Mouse (Mus musculus): Measurements from ENCODE around the gene Ltbp4. TPM values are rescaled to one million over a fixed set of nuclear protein-coding genes. Genes with fewer than 3 reads are reported as not detected.

Ltbp4 gene
- total RNA-seq, 1 experiment: 65.8 TPM

GRCm38 (mm10) chr7:27359706-27360358, 22.3 kb upstream of the Ltbp4 start:
- DNase-seq (ENCODE audit: low read depth, low spot score): no peak
- peak overlapping the region; percentile 35; the same call in 1 of the 2 replicates for H3K9ac ChIP-seq (ENCODE audit: insufficient read depth, low read depth, low read length, poor library complexity, severe bottlenecking)
- no peaks in the 10 kb centered on the region for H3K36me3 ChIP-seq (ENCODE audit: control insufficient read depth, insufficient read depth, low read length, poor library complexity, severe bottlenecking)
- in situ Hi-C loops (cut with MboI; ENCODE audit: low sequenced_read_pairs in 2 of 2, unreplicated experiment in 2 of 2): no loop called here
- peaks cover 7 to 8% of the 10 kb centered on the region in 2 experiments for H3K4me1 ChIP-seq (ENCODE audit: control insufficient read depth in 2 of 2, insufficient read depth in 2 of 2, low read length in 2 of 2, poor library complexity in 1 of 2)
- H3K4me3 ChIP-seq (ENCODE audit: insufficient read depth in 1 of 2, low read depth in 1 of 2, low read length in 2 of 2, poor library complexity in 1 of 2, severe bottlenecking in 1 of 2): peak overlapping the region in 1 of 2 experiments; percentile 31; a peak in 2 of 4 replicates
- TF ChIP-seq MAFK (IDR thresholded peaks at IDR 0.05; ENCODE audit: insufficient read depth, low read depth, low read length): peak; percentile 89
- no peak for TF ChIP-seq CHD2 (IDR thresholded peaks at IDR 0.05; ENCODE audit: low read depth, low read length)
- H3K27ac ChIP-seq (ENCODE audit: insufficient read depth, low read depth, low read length, poor library complexity, severe bottlenecking): peak overlapping the region; percentile 89
- no peaks in the 10 kb centered on the region for H3K9me3 ChIP-seq (ENCODE audit: control insufficient read depth, insufficient read depth, low read depth, low read length)

GRCm38 (mm10) chr7:27359162-27359561, 21.7 kb upstream of the Ltbp4 start:
- H3K4me1 ChIP-seq (ENCODE audit: control insufficient read depth in 2 of 2, insufficient read depth in 2 of 2, low read length in 2 of 2, poor library complexity in 1 of 2): peaks cover 4 to 8% of the 10 kb centered on the region in 2 experiments; a peak in 3 of 4 replicates
- H3K9me3 ChIP-seq (ENCODE audit: control insufficient read depth, insufficient read depth, low read depth, low read length): no peaks in the 10 kb centered on the region
- TF ChIP-seq HCFC1 (IDR thresholded peaks at IDR 0.05; ENCODE audit: borderline replicate concordance, insufficient read depth, low read length) (no peak), MAFK (IDR thresholded peaks at IDR 0.05; ENCODE audit: insufficient read depth, low read depth, low read length) (no peak), ZNF384 (IDR thresholded peaks at IDR 0.05; ENCODE audit: low read depth, low read length) (no peak), ZC3H11A (IDR thresholded peaks at IDR 0.05; ENCODE audit: borderline replicate concordance, low read depth, low read length) (no peak), CHD2 (IDR thresholded peaks at IDR 0.05; ENCODE audit: low read depth, low read length) (no peak)
- in situ Hi-C loops (cut with MboI; ENCODE audit: low sequenced_read_pairs in 2 of 2, unreplicated experiment in 2 of 2): no loop called here
- no peak for DNase-seq (ENCODE audit: low read depth, low spot score)
- peak overlapping the region; percentile 89 for H3K27ac ChIP-seq (ENCODE audit: insufficient read depth, low read depth, low read length, poor library complexity, severe bottlenecking)
- H3K36me3 ChIP-seq (ENCODE audit: control insufficient read depth, insufficient read depth, low read length, poor library complexity, severe bottlenecking): no peaks in the 10 kb centered on the region
- peak overlapping the region; percentile 13; the same call in 1 of the 2 replicates for H3K9ac ChIP-seq (ENCODE audit: insufficient read depth, low read depth, low read length, poor library complexity, severe bottlenecking)
- H3K4me3 ChIP-seq (ENCODE audit: insufficient read depth in 1 of 2, low read depth in 1 of 2, low read length in 2 of 2, poor library complexity in 1 of 2, severe bottlenecking in 1 of 2): peak overlapping the region in 1 of 2 experiments; percentile 31; a peak in 1 of 4 replicates

GRCm38 (mm10) chr7:27357595-27357978, 20.1 kb upstream of the Ltbp4 start:
- H3K4me3 ChIP-seq (ENCODE audit: insufficient read depth in 1 of 2, low read depth in 1 of 2, low read length in 2 of 2, poor library complexity in 1 of 2, severe bottlenecking in 1 of 2): peak overlapping the region; percentile 68 to 89; a peak in 3 of 4 replicates
- in situ Hi-C loops (cut with MboI; ENCODE audit: low sequenced_read_pairs in 2 of 2, unreplicated experiment in 2 of 2): no loop called here
- no peak for DNase-seq (ENCODE audit: low read depth, low spot score)
- peak overlapping the region; percentile 44; the same call in 1 of the 2 replicates for H3K9ac ChIP-seq (ENCODE audit: insufficient read depth, low read depth, low read length, poor library complexity, severe bottlenecking)
- TF ChIP-seq CHD2 (IDR thresholded peaks at IDR 0.05; ENCODE audit: low read depth, low read length) (no peak), ZC3H11A (IDR thresholded peaks at IDR 0.05; ENCODE audit: borderline replicate concordance, low read depth, low read length) (no peak), MAFK (IDR thresholded peaks at IDR 0.05; ENCODE audit: insufficient read depth, low read depth, low read length) (no peak), ZNF384 (IDR thresholded peaks at IDR 0.05; ENCODE audit: low read depth, low read length) (no peak), HCFC1 (IDR thresholded peaks at IDR 0.05; ENCODE audit: borderline replicate concordance, insufficient read depth, low read length) (no peak)
- peaks cover 4% of the 10 kb centered on the region; the same call in 1 of the 2 replicates for H3K36me3 ChIP-seq (ENCODE audit: control insufficient read depth, insufficient read depth, low read length, poor library complexity, severe bottlenecking)
- no peaks in the 10 kb centered on the region for H3K9me3 ChIP-seq (ENCODE audit: control insufficient read depth, insufficient read depth, low read depth, low read length)
- H3K4me1 ChIP-seq (ENCODE audit: control insufficient read depth in 2 of 2, insufficient read depth in 2 of 2, low read length in 2 of 2, poor library complexity in 1 of 2): peaks cover 4 to 9% of the 10 kb centered on the region in 2 experiments; a peak in 3 of 4 replicates
- H3K27ac ChIP-seq (ENCODE audit: insufficient read depth, low read depth, low read length, poor library complexity, severe bottlenecking): peak overlapping the region; percentile 84; the same call in 1 of the 2 replicates

GRCm38 (mm10) chr7:27356861-27357594, 19.5 kb upstream of the Ltbp4 start, which contains the start of gene Gm20479:
Gm20479 (minus strand) TSS chr7:27357419.
- in situ Hi-C loops (cut with MboI; ENCODE audit: low sequenced_read_pairs in 2 of 2, unreplicated experiment in 2 of 2): no loop called here
- peak within 1 kb of the TSS; percentile 84 for H3K27ac ChIP-seq (ENCODE audit: insufficient read depth, low read depth, low read length, poor library complexity, severe bottlenecking)
- peak within 1 kb of the TSS; percentile 68 to 89 for H3K4me3 ChIP-seq (ENCODE audit: insufficient read depth in 1 of 2, low read depth in 1 of 2, low read length in 2 of 2, poor library complexity in 1 of 2, severe bottlenecking in 1 of 2)
- peaks cover 4 to 9% of the 10 kb centered on the region in 2 experiments; a peak in 3 of 4 replicates for H3K4me1 ChIP-seq (ENCODE audit: control insufficient read depth in 2 of 2, insufficient read depth in 2 of 2, low read length in 2 of 2, poor library complexity in 1 of 2)
- DNase-seq (ENCODE audit: low read depth, low spot score): no peak
- TF ChIP-seq CHD2 (IDR thresholded peaks at IDR 0.05; ENCODE audit: low read depth, low read length): no peak
- no peak for TF ChIP-seq ZC3H11A (IDR thresholded peaks at IDR 0.05; ENCODE audit: borderline replicate concordance, low read depth, low read length)
- TF ChIP-seq ZNF384 (IDR thresholded peaks at IDR 0.05; ENCODE audit: low read depth, low read length): no peak
- no peak for TF ChIP-seq MAFK (IDR thresholded peaks at IDR 0.05; ENCODE audit: insufficient read depth, low read depth, low read length)
- no peak for TF ChIP-seq HCFC1 (IDR thresholded peaks at IDR 0.05; ENCODE audit: borderline replicate concordance, insufficient read depth, low read length)
- peak within 1 kb of the TSS; percentile 67 for H3K9ac ChIP-seq (ENCODE audit: insufficient read depth, low read depth, low read length, poor library complexity, severe bottlenecking)
- peaks cover 6% of the 10 kb centered on the region; the same call in 1 of the 2 replicates for H3K36me3 ChIP-seq (ENCODE audit: control insufficient read depth, insufficient read depth, low read length, poor library complexity, severe bottlenecking)
- H3K9me3 ChIP-seq (ENCODE audit: control insufficient read depth, insufficient read depth, low read depth, low read length): no peaks in the 10 kb centered on the region

Data from ES-E14 (cell line).